Mouse (Mus musculus) erythroblast, embryonic 14.5 days (primary cell): ENCODE results near the gene Il17rc.

Experiments
- GATA1 ChIP-seq: IDR thresholded peaks from 2 replicates; pipeline ENCODE4 v1.6.1; 2012; ENCODE audit warnings: low read length, inconsistent platforms, mixed read lengths
- TAL1 ChIP-seq: IDR thresholded peaks from 3 replicates; pipeline ENCODE4 v1.6.1; 2012; ENCODE audit warnings: low read length, inconsistent platforms, mixed read lengths

DNA sequence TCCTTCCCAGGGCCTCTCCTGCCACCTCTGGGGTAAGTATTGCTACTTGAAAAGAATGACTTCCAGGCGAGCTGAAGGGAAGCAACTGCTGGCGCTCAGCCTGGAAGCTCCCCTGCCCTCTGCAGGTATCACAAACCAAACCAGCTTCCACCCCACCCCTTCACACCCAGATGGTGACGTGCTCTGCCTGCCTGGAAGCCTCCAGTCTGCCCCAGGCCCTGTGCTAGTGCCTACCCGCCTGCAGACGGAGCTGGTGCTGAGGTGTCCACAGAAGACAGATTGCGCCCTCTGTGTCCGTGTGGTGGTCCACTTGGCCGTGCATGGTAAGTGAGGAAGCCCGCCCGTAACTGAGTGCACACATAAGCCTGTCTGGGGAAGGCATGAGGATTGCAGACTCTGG, 834 bp downstream of the Il17rc start:
- TF ChIP-seq GATA1 (no peak), TAL1 (no peak)
